Mouse (Mus musculus): ENCODE measurements around the gene Arpp19.

The Arpp19 gene

DNA sequence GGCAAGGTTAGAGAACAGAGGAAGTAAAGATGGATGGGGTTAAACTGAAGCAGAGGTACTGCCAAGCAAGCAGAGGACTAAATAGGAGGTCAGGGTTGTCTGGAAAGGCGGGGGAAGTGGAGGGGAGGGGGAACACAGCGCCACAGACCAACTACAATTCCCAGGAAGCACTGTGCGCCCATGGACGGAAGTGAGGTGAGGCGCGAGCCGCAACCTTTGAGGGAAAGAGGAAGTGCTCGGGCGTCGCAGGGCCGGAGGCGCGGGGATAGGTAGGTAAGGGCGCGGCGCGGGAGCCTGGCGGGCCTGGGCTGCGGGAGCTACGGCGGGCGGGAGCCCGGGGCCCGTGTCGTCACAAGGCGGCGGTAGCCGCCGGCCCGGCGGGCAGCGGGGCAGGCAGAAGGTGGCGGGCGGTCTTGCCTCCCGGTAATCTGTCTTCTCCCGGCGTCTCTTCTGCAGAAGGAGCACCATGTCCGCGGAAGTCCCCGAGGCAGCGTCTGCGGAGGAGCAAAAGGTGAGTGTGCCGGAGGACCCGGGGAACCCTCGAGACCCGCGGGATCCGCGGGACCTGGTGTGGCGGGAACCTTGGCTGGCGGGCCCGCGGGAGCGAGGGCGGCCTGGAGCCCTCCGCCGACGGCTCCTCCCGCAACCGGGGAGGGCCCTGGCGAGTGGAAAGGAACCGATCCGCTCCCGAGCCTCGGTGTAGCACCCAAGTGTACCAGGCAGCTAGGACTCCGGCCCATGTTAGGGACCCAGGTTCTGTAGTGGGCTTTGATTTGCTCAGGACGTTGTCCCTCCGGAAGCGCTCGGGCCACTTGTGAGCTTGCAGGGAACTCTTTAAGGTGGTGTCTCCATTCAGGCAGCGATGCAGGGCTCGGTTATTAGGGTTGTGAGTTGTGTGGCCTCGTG is at the start of gene Arpp19:
Gene Arpp19 (plus strand): TSS at position 164 of the 906 bp plus-strand sequence.
- peak; percentile 87 to 89 for DNase-seq (ENCODE audit: low spot score in 2 of 2)

DNA sequence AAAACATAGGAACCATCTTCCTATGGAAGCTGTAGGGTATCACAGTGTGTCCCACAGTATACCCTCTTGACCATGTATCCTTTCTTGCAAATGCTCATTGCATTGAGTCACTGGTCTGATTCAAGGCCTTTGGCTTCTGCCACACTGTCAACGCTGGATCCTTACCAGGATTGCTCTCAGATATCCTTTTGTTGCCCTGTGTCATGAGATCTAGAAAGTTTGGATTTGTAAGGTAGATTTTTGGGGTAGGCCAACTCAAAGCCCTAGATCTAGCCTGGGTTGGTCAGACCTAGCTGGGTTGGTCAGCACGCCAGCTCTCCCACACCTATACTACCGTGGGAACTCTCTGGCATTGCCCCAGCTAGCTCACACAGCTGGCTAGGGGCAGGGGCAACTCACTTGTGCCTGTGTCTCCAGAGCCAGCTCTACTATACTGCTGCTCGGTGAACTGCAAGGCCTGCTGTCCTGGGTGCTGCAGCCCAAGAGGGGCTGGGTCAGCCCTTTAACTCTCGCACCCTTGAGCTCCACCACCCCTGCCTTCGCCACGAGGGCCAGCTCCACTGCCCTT is 48.4 kb upstream of the Arpp19 start:
- no peak for DNase-seq (ENCODE audit: low spot score in 2 of 2)

DNA sequence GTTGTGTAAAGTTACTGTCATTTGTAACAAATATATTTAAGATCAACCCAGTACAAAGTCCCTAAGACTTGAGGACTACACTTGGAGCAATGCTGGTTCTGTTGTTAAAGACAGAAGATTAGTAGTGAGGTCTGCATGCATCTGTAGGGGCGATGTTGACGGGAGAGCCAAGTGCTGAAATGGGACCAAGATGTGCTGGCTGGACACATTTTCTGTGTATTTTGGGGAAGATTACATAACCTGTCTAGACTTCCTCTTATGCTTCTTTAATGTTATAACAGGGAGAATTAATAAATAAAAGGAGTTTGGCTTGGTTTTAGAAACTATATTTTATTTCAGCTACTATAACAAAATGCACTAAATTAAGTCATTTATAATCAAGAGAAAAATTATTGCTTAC is 47.4 kb upstream of the Arpp19 start:
- no peak for DNase-seq (ENCODE audit: low spot score in 2 of 2)

DNA sequence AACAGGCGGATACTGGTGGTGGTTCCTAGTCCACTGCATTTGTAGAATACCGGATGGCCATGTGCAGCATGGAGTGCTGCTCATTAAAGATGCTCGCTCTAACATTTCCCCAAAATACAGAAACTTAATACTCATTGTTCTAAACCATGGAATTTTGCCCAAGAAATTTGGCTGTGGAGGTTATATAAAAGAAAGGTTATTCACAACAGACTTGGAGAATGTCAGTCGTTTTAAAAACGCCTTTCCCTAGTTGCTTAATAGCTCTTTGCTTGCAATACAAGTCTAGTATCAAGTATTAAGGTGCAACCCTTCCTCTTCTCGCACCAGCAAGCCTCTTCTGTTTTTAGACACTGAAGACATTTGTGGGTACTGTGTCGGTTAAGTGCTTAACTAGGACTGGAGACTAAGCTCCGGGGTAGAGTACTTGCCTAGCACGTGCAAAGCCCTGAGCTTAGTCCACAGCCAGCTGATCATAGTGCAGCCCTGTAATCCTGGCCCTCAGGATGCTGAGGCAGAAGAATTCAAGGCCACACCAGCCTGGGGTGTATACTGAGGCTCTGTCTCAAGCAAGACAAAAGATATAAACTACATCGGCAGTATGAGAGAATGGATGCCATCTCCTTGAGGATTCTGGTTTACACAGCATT is 42.7 kb upstream of the Arpp19 start:
- DNase-seq (ENCODE audit: low spot score in 2 of 2): no peak

DNA sequence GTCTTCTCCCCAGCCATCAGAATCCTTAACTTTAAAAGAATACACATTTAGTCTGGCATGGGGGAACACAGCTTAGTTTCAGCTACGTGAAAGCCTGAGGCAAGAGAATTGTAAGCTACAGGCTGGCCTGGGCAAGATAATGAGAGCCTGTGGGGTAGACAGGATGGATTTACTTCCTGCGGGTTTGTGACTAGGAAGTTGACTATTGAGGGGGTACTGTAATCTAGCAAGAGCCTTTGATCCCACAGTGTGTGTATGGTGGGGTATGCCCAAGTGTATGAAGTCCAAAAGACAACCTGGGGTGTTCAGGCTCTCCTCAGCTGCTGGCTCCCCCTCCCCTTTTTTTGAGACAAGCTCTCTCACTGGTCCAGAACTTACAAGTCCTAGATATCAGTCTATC is 41.1 kb upstream of the Arpp19 start:
- DNase-seq (ENCODE audit: low spot score in 2 of 2): no peak

DNA sequence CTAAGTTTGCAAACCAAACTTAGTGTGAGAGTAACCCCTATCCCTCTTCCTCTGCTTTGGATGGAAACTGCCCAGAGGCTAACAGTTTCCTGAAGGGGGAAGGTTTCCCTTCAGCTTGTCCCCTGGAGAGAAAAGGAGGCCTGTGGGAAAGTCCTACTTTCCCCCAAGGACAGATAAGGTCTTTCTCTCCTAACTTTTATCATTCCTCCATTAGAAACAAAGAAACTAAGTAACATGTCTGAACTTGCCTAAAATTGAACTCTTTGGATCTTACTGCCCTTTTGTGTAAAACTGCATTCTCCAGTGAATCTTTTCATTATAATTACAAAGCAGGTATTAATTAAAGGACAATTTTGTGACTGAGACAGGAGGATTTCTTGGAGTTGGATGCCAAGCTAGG is 39.4 kb upstream of the Arpp19 start:
- DNase-seq (ENCODE audit: low spot score in 2 of 2): no peak

DNA sequence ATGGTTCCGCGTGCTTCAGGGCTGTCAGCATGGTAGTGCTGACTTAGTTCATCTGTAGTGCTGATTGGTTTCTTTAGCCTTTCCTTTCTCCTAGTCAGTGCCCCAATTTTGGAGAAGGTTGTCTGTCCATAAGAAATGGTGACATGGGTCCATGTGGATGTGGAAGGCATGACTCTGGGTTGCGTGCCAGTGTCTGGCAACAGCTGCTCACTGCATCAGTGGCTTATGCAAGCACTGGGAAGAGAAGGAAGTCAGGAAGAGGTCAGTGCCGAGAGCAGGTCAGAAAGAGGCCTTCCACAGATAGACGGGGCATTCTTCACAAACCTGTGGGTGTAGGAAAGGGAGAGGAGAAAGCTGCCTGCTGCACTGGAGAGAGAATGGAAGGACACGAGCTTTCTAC is 36.4 kb upstream of the Arpp19 start:
- no peak for DNase-seq (ENCODE audit: low spot score in 2 of 2)

DNA sequence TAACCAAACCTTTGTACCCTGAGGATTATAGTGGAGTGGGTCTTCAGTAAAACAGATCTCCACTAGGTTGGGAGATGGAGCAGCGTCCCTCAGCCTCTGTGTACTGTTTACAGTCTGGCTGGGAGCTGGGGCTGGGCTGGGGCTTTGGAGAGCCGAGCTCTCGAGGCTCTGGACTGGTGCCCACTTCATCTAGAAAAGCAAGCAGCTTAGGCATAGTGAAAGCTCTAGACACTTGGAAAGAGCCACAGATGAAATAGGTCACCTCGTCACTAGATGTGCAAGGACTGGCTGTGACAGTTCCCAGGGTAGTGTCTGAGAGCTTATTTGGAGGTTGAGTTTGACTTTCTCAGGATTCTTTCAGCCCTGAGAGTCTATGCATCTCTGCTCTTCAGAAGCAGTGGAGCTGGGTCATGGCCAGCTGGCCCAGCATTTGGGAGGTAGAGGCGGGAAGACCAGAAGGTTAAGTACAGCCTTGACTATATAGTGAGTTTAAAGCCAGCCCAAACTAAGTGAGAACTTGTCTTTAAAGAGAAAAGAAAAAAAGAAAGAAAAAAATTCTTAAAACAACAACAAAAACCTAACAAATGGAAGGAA is 35.7 kb upstream of the Arpp19 start:
- DNase-seq (ENCODE audit: low spot score in 2 of 2): no peak

DNA sequence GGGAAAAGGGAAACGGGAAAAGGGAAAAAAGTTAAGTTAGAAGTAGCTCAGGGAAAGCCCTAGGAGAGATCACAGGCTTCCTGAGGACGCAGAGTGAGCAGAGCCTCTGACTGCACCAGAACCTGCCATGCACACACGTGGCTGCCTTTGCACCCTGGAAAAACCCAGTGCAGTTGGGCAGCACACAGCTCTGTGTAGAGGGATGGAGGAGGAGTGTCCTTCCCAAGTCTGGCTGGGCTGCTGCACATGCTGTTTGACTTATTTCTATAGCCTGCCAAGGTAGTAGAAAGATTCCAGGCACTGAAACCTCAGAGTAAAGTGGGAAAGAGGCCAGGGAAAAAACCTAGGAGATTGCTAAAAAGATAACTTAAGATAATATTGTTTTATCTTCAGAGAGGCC is 35.2 kb upstream of the Arpp19 start:
- no peak for DNase-seq (ENCODE audit: low spot score in 2 of 2)

DNA sequence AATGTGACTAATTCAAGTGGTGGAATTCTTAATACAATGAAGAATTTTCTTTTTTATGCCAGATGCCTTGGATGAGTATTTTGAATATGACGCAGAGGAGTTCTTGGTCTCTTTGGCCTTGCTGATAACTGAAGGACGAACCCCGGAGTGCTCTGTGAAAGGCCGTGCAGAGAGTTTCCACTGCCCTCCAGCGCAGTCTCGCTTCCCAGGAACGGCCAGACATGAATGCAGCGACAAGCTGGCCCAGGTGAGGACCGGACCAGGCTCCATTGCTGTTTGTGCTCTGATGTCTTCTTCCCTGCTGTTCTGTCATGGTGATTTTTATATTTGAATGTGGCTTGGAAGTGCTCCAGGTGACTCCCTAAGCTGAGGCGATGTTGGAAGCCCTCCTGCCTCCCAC is 33.2 kb upstream of the Arpp19 start:
- DNase-seq (ENCODE audit: low spot score in 2 of 2): no peak

DNA sequence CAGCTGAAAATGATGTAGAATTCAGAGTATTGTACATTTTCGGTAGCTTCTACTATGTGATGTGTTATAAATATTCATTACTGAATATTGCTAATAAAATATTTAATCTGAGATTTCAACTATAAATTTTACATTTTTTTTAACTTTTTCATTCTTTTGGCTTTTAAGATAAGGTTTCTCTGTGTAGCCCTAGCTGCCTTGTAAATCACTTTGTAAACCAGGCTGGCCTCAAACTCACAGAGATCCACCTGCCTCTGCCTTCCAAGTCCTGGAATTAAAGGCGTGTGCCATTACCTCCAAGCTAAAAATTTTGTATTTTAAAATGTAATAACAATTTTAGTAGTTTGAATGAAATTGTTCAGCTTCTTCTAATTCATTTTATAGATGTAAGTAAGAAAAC is 20.8 kb upstream of the Arpp19 start:
- no peak for DNase-seq (ENCODE audit: low spot score in 2 of 2)

DNA sequence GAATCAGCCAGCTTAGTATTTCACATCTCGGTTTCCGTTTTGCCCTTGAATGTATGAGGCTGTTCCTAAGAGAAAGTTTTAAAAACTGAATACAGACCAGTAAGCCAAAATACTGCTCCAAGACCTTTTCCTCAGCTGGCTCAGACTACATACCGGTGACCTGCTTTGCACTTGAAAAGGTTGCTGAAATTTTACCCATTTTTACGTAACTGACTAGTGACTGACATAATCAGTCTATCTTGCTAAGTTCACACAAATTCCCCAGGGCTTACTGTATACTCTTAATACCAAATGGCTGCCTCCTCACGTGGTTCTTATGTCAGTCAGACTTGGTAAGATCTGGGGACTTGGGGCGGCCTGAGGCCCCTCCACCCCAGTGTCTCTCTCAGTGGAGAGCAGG is 18.2 kb upstream of the Arpp19 start:
- no peak for DNase-seq (ENCODE audit: low spot score in 2 of 2)

DNA sequence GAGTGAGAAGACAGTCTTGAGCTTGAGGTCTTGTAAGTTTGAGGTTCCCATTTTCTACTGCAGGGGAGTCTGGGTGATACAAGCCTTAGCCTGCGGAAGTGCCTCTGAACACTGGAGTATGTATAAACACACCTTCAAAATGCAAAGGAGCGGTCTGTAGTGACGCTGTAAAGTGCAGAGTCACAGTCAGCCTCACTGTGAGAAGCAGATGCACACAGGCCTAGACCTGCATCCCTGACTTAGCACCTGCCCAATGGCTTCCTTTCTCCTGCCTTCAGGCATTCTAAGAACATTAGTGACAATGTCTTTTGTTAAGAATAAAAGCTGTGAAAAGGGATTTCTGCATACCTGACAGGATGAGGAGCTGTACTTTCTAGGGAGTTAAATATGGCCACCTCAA is 17.8 kb upstream of the Arpp19 start:
- DNase-seq (ENCODE audit: low spot score in 2 of 2): no peak

DNA sequence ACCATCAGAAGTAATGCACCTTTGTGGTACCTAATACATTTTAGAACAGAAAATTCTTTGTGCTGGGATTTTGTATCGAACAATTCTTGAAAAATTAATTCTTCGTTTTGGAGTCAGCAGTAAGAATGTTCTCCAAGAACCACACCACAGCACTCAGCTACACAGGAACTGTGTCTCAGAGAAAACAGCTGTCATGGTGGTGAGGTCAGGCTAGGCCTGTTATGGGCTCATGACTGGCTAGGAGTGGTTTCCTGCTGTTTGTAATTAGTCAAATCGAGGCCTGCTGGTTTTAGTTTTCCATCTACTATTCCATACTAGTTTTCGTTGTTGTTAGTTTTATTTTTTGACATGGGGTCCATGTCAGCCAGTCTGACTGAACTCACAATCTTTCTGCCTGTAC is 16.9 kb upstream of the Arpp19 start:
- no peak for DNase-seq (ENCODE audit: low spot score in 2 of 2)

DNA sequence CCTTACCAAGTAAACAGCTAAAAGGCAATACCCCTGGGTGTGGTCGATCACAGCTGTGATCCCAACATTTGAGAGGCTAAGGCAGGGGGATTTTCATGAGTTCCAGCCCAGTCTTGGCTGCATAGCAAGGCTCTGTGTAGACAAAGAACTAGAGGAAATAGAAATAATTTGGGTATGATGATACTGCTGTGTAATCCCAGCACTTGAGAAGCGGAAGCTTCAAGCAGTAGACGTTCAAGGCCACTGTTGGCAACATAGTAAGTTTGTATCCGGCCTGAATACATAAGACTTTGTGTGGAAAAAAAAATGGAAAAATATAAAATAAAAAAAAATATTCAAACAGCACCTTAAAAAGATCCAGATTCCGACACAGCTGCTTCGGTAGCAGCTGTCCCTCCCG is 14.9 kb upstream of the Arpp19 start:
- DNase-seq (ENCODE audit: low spot score in 2 of 2): no peak

DNA sequence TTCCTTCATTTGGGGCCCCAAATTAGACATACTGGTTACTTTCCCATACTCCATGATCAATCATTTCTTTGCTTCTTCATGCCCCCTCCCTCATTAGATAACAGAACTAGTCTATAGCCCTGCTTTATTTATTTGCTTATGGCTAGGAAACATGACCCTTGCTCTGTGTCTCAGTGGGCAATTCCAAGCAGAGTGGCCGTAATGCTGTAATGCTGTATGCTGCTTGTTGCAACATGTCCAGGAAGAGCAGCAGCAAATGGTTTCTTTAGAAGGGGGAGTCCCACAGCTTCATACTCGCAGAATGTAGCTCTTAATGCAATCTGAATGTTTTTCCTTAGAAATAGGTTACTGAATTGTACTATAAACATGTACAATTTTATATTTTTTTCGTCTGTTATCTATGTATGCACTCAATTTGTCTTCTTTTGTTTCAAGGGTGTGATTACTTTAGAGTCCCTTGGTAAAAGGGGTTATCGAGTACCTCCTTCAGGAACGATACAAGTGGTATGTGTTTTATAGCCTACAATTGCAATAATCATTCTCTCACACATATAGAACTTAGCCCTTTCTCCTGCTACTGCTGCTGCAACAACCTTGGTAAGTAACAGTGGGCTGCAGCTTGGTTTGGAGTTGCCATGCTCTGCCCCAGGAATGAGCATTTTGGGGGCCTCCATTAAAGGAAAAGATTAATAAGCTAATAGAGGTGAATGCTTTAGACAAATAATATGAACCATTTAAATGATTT is 14.1 kb upstream of the Arpp19 start:
- DNase-seq (ENCODE audit: low spot score in 2 of 2): no peak

DNA sequence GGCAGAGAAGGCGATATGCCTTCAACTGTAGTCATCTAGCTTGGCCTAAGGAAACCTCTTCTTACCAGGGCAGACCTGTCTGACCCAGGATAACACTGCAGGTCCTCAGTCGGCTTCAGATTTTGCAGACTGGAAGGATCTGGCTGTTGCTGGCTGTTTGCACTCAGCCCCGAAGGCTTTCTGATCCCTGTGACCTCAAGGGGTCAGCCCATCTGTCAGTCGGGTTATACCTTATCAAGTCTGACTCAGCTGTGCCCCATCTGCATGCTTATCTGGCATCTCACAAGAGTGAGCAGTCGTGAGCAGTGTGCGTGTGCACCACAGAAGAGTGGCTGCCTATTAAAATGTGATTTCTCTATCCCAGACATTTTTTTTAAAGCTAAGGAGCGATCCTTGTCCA is 13.3 kb upstream of the Arpp19 start:
- no peak for DNase-seq (ENCODE audit: low spot score in 2 of 2)

DNA sequence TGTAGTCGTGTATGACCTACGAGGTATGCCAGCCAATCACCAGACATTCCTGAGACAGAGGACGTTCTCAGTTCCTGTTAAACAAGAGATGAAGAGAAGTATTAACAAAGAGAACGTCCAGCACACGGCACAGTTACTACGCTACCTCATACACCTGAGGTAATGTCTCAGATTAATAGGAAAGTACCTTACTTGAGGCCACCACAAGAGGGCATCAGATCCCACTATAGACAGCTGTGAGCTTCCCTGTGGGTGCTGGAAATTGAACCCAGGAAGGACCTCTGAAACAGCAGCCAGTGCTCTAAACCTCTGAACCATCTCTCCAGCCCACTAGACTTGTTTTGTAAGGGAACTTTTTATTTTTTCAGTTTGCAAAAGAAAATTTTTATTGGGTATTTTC is 11.7 kb upstream of the Arpp19 start:
- DNase-seq (ENCODE audit: low spot score in 2 of 2): no peak

DNA sequence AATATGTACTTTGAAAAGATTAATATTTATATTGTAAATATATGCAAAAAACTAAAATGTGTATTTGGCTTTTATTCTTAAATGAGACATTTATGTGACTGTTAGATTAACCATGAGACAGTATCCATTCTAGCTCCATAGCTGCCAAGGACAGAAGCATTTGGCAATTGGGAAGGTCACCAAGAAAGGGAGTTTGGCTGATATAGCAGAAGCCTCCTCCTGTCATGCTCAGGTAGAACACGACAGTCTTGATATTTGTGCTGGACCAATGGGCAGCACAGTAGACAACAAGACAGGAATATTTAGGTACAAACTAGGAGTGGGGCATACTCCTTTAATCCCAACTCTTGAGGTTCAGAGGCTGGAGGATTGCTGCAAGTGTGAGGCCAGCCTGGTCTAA is 5.0 kb upstream of the Arpp19 start:
- DNase-seq (ENCODE audit: low spot score in 2 of 2): no peak

DNA sequence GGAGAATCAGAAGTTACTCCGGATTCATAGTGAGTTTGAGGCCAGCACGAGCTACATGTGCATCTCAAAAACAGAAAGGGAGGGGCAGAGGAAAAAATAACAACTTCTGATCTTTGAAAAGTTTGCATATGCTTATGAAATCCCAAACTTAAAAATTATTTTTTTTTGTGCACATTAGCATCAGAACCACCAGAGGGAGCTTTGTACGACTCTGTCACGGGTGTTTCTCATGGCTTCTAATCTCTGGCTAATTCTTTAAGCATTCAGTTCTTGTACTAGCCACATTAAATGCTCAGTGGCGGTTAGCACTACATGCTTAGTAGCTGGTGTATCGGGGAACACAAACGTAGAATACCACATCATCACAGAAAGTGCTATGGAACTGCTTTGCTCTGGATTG is 4.3 kb upstream of the Arpp19 start:
- no peak for DNase-seq (ENCODE audit: low spot score in 2 of 2)

DNA sequence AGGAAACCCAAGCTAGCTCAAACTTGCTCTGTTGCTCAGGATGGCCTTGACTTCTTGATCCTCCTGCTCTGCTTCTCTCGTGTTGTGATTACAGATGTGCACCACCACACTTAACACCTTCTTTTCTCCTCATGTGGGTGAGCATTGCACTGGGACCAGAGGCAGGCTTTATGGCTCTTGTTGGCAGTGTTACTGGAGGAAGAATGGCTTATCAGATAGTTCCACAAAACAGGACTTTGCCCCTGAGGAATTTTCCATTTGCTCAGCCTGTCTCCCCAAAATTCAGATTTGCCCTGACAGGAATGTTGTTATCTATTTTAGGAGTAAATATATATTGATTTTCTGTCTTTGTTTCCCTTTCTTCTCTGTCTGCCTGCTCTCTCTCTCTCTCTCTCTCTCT is 2.7 kb upstream of the Arpp19 start:
- DNase-seq (ENCODE audit: low spot score in 2 of 2): no peak

DNA sequence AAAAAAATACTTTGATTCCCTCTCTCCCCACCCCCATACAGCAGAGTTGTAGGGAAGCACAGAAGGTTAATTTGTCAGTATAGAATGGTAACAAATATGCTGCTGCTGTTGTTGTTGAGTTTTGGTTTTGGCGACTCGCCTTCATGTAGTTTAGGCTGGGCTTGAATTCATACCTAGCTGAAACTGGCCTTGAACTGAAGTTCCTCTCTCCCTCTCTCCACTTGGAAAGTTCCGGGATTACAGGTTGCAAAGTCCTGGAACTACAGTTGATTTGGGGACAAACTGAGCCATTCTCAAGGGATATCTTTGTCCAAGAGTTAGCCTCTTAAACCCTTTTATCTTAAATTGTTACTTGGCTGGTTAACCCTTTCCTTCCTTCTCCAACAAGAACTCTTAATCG is 1.5 kb upstream of the Arpp19 start:
- no peak for DNase-seq (ENCODE audit: low spot score in 2 of 2)
